Mouse (Mus musculus) erythroblast, adult 5-6 weeks (primary cell): ENCODE data around the gene Zup1. TPM values are rescaled to one million over a fixed set of nuclear protein-coding genes. Genes with fewer than 3 reads are reported as not detected.

Experiments used
- total RNA-seq, 2 experiments: library from RNA; stranded (forward) in 1 of 2; stranded (reverse) in 1 of 2; fragments of 150-400 nt in 1 of 2; fragments of 200-764, 138-1000 nt in 1 of 2; gene quantifications; 2 replicates each; pipeline versions ENCODE4 v1.2.3 to v1.2.4; 2015 to 2017; ENCODE audit warnings: low replicate concordance in 2 of 2

The Zup1 gene
- total RNA-seq, 2 experiments from 2014 or later: 53.0 to 73.4 TPM

Other genes with a start within 250 kb of the Zup1 start
- not detected in 2 replicates for gene Sult3a2, start 164.6 kb downstream of the Zup1 start, total RNA-seq (2015; ENCODE audit: low replicate concordance)
- not detected in 2 replicates for gene Sult3a2, start 164.6 kb downstream of the Zup1 start, total RNA-seq (2017; ENCODE audit: low replicate concordance)
- gene Sult3a1, start 93.5 kb downstream of the Zup1 start, total RNA-seq (2015; ENCODE audit: low replicate concordance): not detected in 2 replicates
- gene Sult3a1, start 93.5 kb downstream of the Zup1 start, total RNA-seq (2017; ENCODE audit: low replicate concordance): not detected in 2 replicates
- gene Rsph4a, start 46.2 kb downstream of the Zup1 start, total RNA-seq (2015; ENCODE audit: low replicate concordance): not detected in 2 replicates
- gene Rsph4a, start 46.2 kb downstream of the Zup1 start, total RNA-seq (2017; ENCODE audit: low replicate concordance): not detected in 2 replicates
- 20.6 and 39.1 TPM in 2 replicates for gene Rwdd1, start 68.4 kb upstream of the Zup1 start, total RNA-seq (2015; ENCODE audit: low replicate concordance)
- 5.3 and 51.0 TPM in 2 replicates for gene Rwdd1, start 68.4 kb upstream of the Zup1 start, total RNA-seq (2017; ENCODE audit: low replicate concordance)
- not detected in 2 replicates for gene Trappc3l, start 86.3 kb upstream of the Zup1 start, total RNA-seq (2015; ENCODE audit: low replicate concordance)
- gene Trappc3l, start 86.3 kb upstream of the Zup1 start, total RNA-seq (2017; ENCODE audit: low replicate concordance): not detected in 2 replicates
- gene Calhm4, start 93.0 kb upstream of the Zup1 start, total RNA-seq (2015; ENCODE audit: low replicate concordance): not detected in 2 replicates
- gene Calhm4, start 93.0 kb upstream of the Zup1 start, total RNA-seq (2017; ENCODE audit: low replicate concordance): not detected in 2 replicates
- gene Calhm5, start 145.2 kb upstream of the Zup1 start, total RNA-seq (2015; ENCODE audit: low replicate concordance): 0.38 TPM in 1 of 2 replicates, not detected in the other
- gene Calhm5, start 145.2 kb upstream of the Zup1 start, total RNA-seq (2017; ENCODE audit: low replicate concordance): not detected in 2 replicates
- not detected in 2 replicates for gene Calhm6, start 176.7 kb upstream of the Zup1 start, total RNA-seq (2015; ENCODE audit: low replicate concordance)
- gene Calhm6, start 176.7 kb upstream of the Zup1 start, total RNA-seq (2017; ENCODE audit: low replicate concordance): 0.84 and 0.85 TPM in 2 replicates